Mouse (Mus musculus) ES-E14 (cell line): ENCODE measurements around the gene Uqcc1. TPM values are rescaled to one million over a fixed set of nuclear protein-coding genes. Genes with fewer than 3 reads are reported as not detected.

Experiments used
- DNase-seq: peaks from one replicate; pipeline ENCODE4 v3.0.0-alpha.2; 2013; ENCODE audit warnings: low read depth, low spot score
- H3K27ac ChIP-seq: 2 replicates; pipeline ENCODE4 v1.5.1; 2012; ENCODE audit warnings: low read depth, mild to moderate bottlenecking, low read length, moderate library complexity, mixed read lengths; ENCODE audit not compliant: poor library complexity, insufficient read depth, severe bottlenecking
- H3K36me3 ChIP-seq: 2 replicates; pipeline ENCODE4 v1.6.1; 2012; ENCODE audit warnings: mild to moderate bottlenecking, low read length, moderate library complexity, mixed read lengths; ENCODE audit not compliant: control insufficient read depth, poor library complexity, insufficient read depth, severe bottlenecking
- H3K4me1 ChIP-seq, 2 experiments: fragments of 150-350 bp in 1 of 2; sonication (generic) in 1 of 2; 2 replicates each; pipeline ENCODE4 v1.6.1; 2012; ENCODE audit warnings: low read length in 2 of 2, mild to moderate bottlenecking in 1 of 2, mixed read lengths in 1 of 2; ENCODE audit not compliant: control insufficient read depth in 2 of 2, insufficient read depth in 2 of 2, poor library complexity in 1 of 2
- H3K4me3 ChIP-seq, 2 experiments: fragments of 150-350 bp in 1 of 2; sonication (generic) in 1 of 2; 2 replicates each; pipeline ENCODE4 v1.5.1; 2012; ENCODE audit warnings: low read length in 2 of 2, low read depth in 1 of 2, mild to moderate bottlenecking in 1 of 2, mixed read lengths in 1 of 2; ENCODE audit not compliant: insufficient read depth in 1 of 2, poor library complexity in 1 of 2, severe bottlenecking in 1 of 2
- H3K9ac ChIP-seq: 2 replicates; pipeline ENCODE4 v1.6.1; 2012; ENCODE audit warnings: low read depth, mild to moderate bottlenecking, low read length, mixed read lengths; ENCODE audit not compliant: poor library complexity, insufficient read depth, severe bottlenecking
- H3K9me3 ChIP-seq: fragments of 150-350 bp; sonication (generic); 2 replicates; pipeline ENCODE4 v1.6.1; 2012; ENCODE audit warnings: low read depth, mild to moderate bottlenecking, low read length; ENCODE audit not compliant: control insufficient read depth, insufficient read depth
- CHD2 ChIP-seq: IDR thresholded peaks from 2 replicates; pipeline ENCODE4 v1.6.1; 2014; ENCODE audit warnings: mild to moderate bottlenecking, low read depth, low read length, inconsistent platforms
- HCFC1 ChIP-seq: IDR thresholded peaks from 2 replicates; pipeline ENCODE4 v1.6.1; 2012; ENCODE audit warnings: low read length, inconsistent platforms, borderline replicate concordance; ENCODE audit not compliant: insufficient read depth
- MAFK ChIP-seq: IDR thresholded peaks from 2 replicates; pipeline ENCODE4 v1.6.1; 2014; ENCODE audit warnings: mild to moderate bottlenecking, low read depth, low read length, inconsistent platforms; ENCODE audit not compliant: insufficient read depth
- ZC3H11A ChIP-seq: IDR thresholded peaks from 2 replicates; pipeline ENCODE4 v1.6.1; 2012; ENCODE audit warnings: low read depth, mild to moderate bottlenecking, inconsistent platforms, low read length, borderline replicate concordance
- ZNF384 ChIP-seq: IDR thresholded peaks from 2 replicates; pipeline ENCODE4 v1.6.1; 2012; ENCODE audit warnings: low read depth, low read length, inconsistent platforms
- in situ Hi-C, 2 experiments: fragments of 600-800 bp; cut with MboI; formaldehyde crosslinking; loops; one replicate each; pipeline ENCODE4 v1.15.1; 2025; ENCODE audit warnings: low sequenced_read_pairs in 2 of 2, inconsistent platforms in 1 of 2; ENCODE audit not compliant: unreplicated experiment in 2 of 2
- total RNA-seq: library from RNA; depleted of rRNA; stranded (reverse); fragments of 300-350 nt; gene quantifications from 2 replicates; pipeline ENCODE4 v1.2.3, GENCODE M21; 2012

Gene Uqcc1
- total RNA-seq, 1 experiment = 61.7 TPM

- H3K27ac ChIP-seq = no peak overlapping the region
- H3K36me3 ChIP-seq = peaks cover 5% of the 10 kb centered on the region; the same call in 1 of the 2 replicates
- no peaks in the 10 kb centered on the region for H3K9me3 ChIP-seq
- no peak overlapping the region for H3K9ac ChIP-seq
- in situ Hi-C loops = no loop called here
- TF ChIP-seq ZNF384 (no peak), HCFC1 (no peak), ZC3H11A (no peak), CHD2 (no peak), MAFK (no peak)
- no peak overlapping the region for H3K4me3 ChIP-seq
- peaks cover 0 to 4% of the 10 kb centered on the region in 2 experiments; a peak in 1 of 4 replicates for H3K4me1 ChIP-seq
- DNase-seq = no peak
Measured at GRCm38 (mm10) chr2:155869772-155870171, 60.3 kb downstream of the Uqcc1 start.

- Histone ChIP-seq H3K27ac (no peak overlapping the region), H3K36me3 (peaks cover 2% of the 10 kb centered on the region; the same call in 1 of the 2 replicates), H3K9ac (no peak overlapping the region), H3K4me1 (peaks cover 0 to 4% of the 10 kb centered on the region in 2 experiments; a peak in 1 of 4 replicates), H3K4me3 (no peak overlapping the region), H3K9me3 (no peaks in the 10 kb centered on the region)
- in situ Hi-C loops = no loop called here
- DNase-seq = no peak
- TF ChIP-seq HCFC1 (no peak), ZNF384 (no peak), MAFK (no peak), ZC3H11A (no peak), CHD2 (no peak)
Measured at GRCm38 (mm10) chr2:155868320-155868719, 61.8 kb downstream of the Uqcc1 start.

GRCm38 (mm10) chr2:155863301-155863867 lies 66.7 kb downstream of the Uqcc1 start:
- peaks cover 12% of the 10 kb centered on the region; the same call in 1 of the 2 replicates for H3K36me3 ChIP-seq
- H3K4me3 ChIP-seq = no peak overlapping the region
- in situ Hi-C loops = no loop called here
- no peak overlapping the region for H3K9ac ChIP-seq
- H3K27ac ChIP-seq = no peak overlapping the region
- H3K9me3 ChIP-seq = no peaks in the 10 kb centered on the region
- TF ChIP-seq HCFC1 (no peak), CHD2 (no peak), ZNF384 (no peak), MAFK (no peak), ZC3H11A (no peak)
- no peak for DNase-seq
- no peaks in the 10 kb centered on the region; a peak in 1 of 4 replicates for H3K4me1 ChIP-seq

GRCm38 (mm10) chr2:155862573-155863300 lies 67.4 kb downstream of the Uqcc1 start:
- H3K4me1 ChIP-seq = no peaks in the 10 kb centered on the region; a peak in 1 of 4 replicates
- H3K9me3 ChIP-seq = no peaks in the 10 kb centered on the region
- H3K27ac ChIP-seq = peak overlapping the region; percentile 28; the same call in 1 of the 2 replicates
- H3K36me3 ChIP-seq = peaks cover 16% of the 10 kb centered on the region; the same call in 1 of the 2 replicates
- DNase-seq = no peak
- TF ChIP-seq ZNF384 (no peak), CHD2 (no peak), ZC3H11A (no peak), MAFK (no peak), HCFC1 (no peak)
- no peak overlapping the region for H3K9ac ChIP-seq
- no peak overlapping the region for H3K4me3 ChIP-seq
- in situ Hi-C loops = no loop called here
